Mouse (Mus musculus) CH12.LX (cell line): Measurements from ENCODE around the gene Cnpy1. TPM values are rescaled to one million over a fixed set of nuclear protein-coding genes. Genes with fewer than 3 reads are reported as not detected.

ENCODE experiments used
- DNase-seq: peaks from one replicate; pipeline ENCODE4 v3.0.0-alpha.2; 2013; ENCODE audit errors: extremely low read depth
- H3K27ac ChIP-seq: 2 replicates; pipeline ENCODE4 v1.5.1; 2012; ENCODE audit warnings: low read depth, mild to moderate bottlenecking, control low read depth, moderate library complexity; ENCODE audit not compliant: insufficient read depth
- H3K27me3 ChIP-seq: replicated peaks from 2 replicates; pipeline ENCODE3; 2012; ENCODE audit warnings: inconsistent platforms
- H3K36me3 ChIP-seq, 2 experiments: replicated peaks in 1 of 2; 2 replicates each; pipeline versions ENCODE3 to v1.6.1; 2012; ENCODE audit warnings: inconsistent platforms in 1 of 2, low read length in 1 of 2, mild to moderate bottlenecking in 1 of 2, mixed read lengths in 1 of 2, moderate library complexity in 1 of 2; ENCODE audit not compliant: control insufficient read depth in 1 of 2, insufficient read depth in 1 of 2
- H3K4me1 ChIP-seq, 2 experiments: 2 replicates each; pipeline ENCODE4 v1.6.1; 2012; ENCODE audit warnings: inconsistent platforms in 1 of 2, moderate library complexity in 1 of 2; ENCODE audit not compliant: insufficient read depth in 2 of 2, control insufficient read depth in 1 of 2
- H3K4me2 ChIP-seq: 2 replicates; pipeline ENCODE4 v1.6.1; 2012; ENCODE audit warnings: low read depth, mild to moderate bottlenecking, control low read depth; ENCODE audit not compliant: poor library complexity, insufficient read depth, severe bottlenecking
- H3K4me3 ChIP-seq, 3 experiments: fragments of 150-350 bp in 1 of 3; sonication (generic) in 1 of 3; replicated peaks in 1 of 3; 2 replicates each; pipeline versions ENCODE3 to v1.5.1; 2011 to 2012; ENCODE audit warnings: low read depth in 2 of 3, low read length in 2 of 3, mild to moderate bottlenecking in 2 of 3, moderate library complexity in 2 of 3, control low read depth in 1 of 3, improper control_type of control experiment in 1 of 3, inconsistent platforms in 1 of 3, mixed read lengths in 1 of 3; ENCODE audit not compliant: poor library complexity in 1 of 3
- H3K79me2 ChIP-seq: replicated peaks from 2 replicates; pipeline ENCODE4 v1.6.1; 2012; ENCODE audit warnings: mild to moderate bottlenecking, moderate library complexity; ENCODE audit not compliant: control insufficient read depth, poor library complexity, insufficient read depth, severe bottlenecking; ENCODE audit errors: extremely low read depth
- H3K9ac ChIP-seq: 2 replicates; pipeline ENCODE4 v1.6.1; 2012; ENCODE audit warnings: low read depth, mild to moderate bottlenecking, control low read depth, moderate library complexity; ENCODE audit not compliant: insufficient read depth
- H3K9me3 ChIP-seq: replicated peaks from 2 replicates; pipeline ENCODE3; 2012; ENCODE audit warnings: low read length, inconsistent platforms, mixed read lengths
- CHD1 ChIP-seq: IDR thresholded peaks from 2 replicates; pipeline ENCODE4 v1.6.1; 2012; ENCODE audit warnings: low read depth, low read length, improper control_type of control experiment, inconsistent platforms
- ELF1 ChIP-seq: IDR thresholded peaks from 2 replicates; pipeline ENCODE4 v1.6.1; 2014; ENCODE audit warnings: low read depth, mild to moderate bottlenecking, inconsistent platforms, low read length, improper control_type of control experiment
- ETS1 ChIP-seq: conservative IDR thresholded peaks from 2 replicates; pipeline ENCODE4 v1.6.1; 2012; ENCODE audit warnings: low read depth, mild to moderate bottlenecking, inconsistent platforms, low read length, improper control_type of control experiment, moderate library complexity
- GABPA ChIP-seq: IDR thresholded peaks from 2 replicates; pipeline ENCODE4 v1.6.1; 2012; ENCODE audit warnings: low read depth, low read length, improper control_type of control experiment, inconsistent platforms; ENCODE audit not compliant: insufficient replicate concordance
- JUND ChIP-seq: conservative IDR thresholded peaks from 2 replicates; pipeline ENCODE4 v1.6.1; 2011; ENCODE audit warnings: low read depth, low read length, improper control_type of control experiment
- MAFK ChIP-seq: IDR thresholded peaks from 2 replicates; pipeline ENCODE4 v1.6.1; 2011; ENCODE audit warnings: low read length, improper control_type of control experiment; ENCODE audit not compliant: insufficient replicate concordance
- MAX ChIP-seq: IDR thresholded peaks from 2 replicates; pipeline ENCODE4 v1.6.1; 2011; ENCODE audit warnings: low read length, improper control_type of control experiment
- MAZ ChIP-seq: IDR thresholded peaks from 2 replicates; pipeline ENCODE4 v1.6.1; 2012; ENCODE audit warnings: low read depth, mild to moderate bottlenecking, inconsistent platforms, low read length, improper control_type of control experiment, moderate library complexity
- MYC ChIP-seq: IDR thresholded peaks from 2 replicates; pipeline ENCODE4 v1.6.1; 2011; ENCODE audit warnings: low read depth, mild to moderate bottlenecking, improper control_type of control experiment, low read length
- NELFE ChIP-seq: IDR thresholded peaks from 2 replicates; pipeline ENCODE4 v1.6.1; 2011; ENCODE audit warnings: low read depth, low read length, improper control_type of control experiment
- NRF1 ChIP-seq: IDR thresholded peaks from 2 replicates; pipeline ENCODE4 v1.6.1; 2014; ENCODE audit warnings: low read depth, mild to moderate bottlenecking, inconsistent platforms, low read length, improper control_type of control experiment, moderate library complexity
- PAX5 ChIP-seq: IDR thresholded peaks from 2 replicates; pipeline ENCODE4 v1.6.1; 2012; ENCODE audit warnings: low read length, inconsistent platforms, mixed read lengths
- RAD21 ChIP-seq: IDR thresholded peaks from 2 replicates; pipeline ENCODE4 v1.6.1; 2011; ENCODE audit warnings: low read depth, mild to moderate bottlenecking, low read length, improper control_type of control experiment, moderate library complexity
- RCOR1 ChIP-seq: conservative IDR thresholded peaks from 2 replicates; pipeline ENCODE4 v1.6.1; 2012; ENCODE audit warnings: low read depth, mild to moderate bottlenecking, inconsistent platforms, low read length, improper control_type of control experiment
- SIN3A ChIP-seq: IDR thresholded peaks from 2 replicates; pipeline ENCODE4 v1.6.1; 2012; ENCODE audit warnings: low read length, improper control_type of control experiment, inconsistent platforms
- SMC3 ChIP-seq: IDR thresholded peaks from 2 replicates; pipeline ENCODE4 v1.6.1; 2011; ENCODE audit warnings: low read depth, low read length, improper control_type of control experiment
- UBTF ChIP-seq: IDR thresholded peaks from 2 replicates; pipeline ENCODE4 v1.6.1; 2012; ENCODE audit warnings: low read depth, mild to moderate bottlenecking, inconsistent platforms, low read length, improper control_type of control experiment, moderate library complexity
- USF1 ChIP-seq: IDR thresholded peaks from 2 replicates; pipeline ENCODE4 v1.6.1; 2014; ENCODE audit warnings: low read depth, mild to moderate bottlenecking, inconsistent platforms, low read length, improper control_type of control experiment
- USF2 ChIP-seq: conservative IDR thresholded peaks from 2 replicates; pipeline ENCODE4 v1.6.1; 2011; ENCODE audit warnings: low read depth, low read length, improper control_type of control experiment
- ZMIZ1 ChIP-seq: IDR thresholded peaks from 2 replicates; pipeline ENCODE4 v1.6.1; 2012; ENCODE audit warnings: low read depth, mild to moderate bottlenecking, inconsistent platforms, low read length, improper control_type of control experiment
- ZNF384 ChIP-seq: IDR thresholded peaks from 2 replicates; pipeline ENCODE4 v1.6.1; 2012; ENCODE audit warnings: low read depth, low read length, improper control_type of control experiment, inconsistent platforms
- dilution Hi-C: fragments of 300-500 bp; cut with MboI; formaldehyde crosslinking; loops from 2 replicates; pipeline ENCODE4 v1.14.3; 2020; ENCODE audit warnings: low sequenced_read_pairs; ENCODE audit not compliant: extremely low pct_unique_long_range_greater_than_20kb, extremely low pct_ligation_motif_present
- in situ Hi-C: fragments of 300-500 bp; cut with MboI; formaldehyde crosslinking; loops from 3 replicates; pipeline ENCODE4 v1.14.3; 2019; ENCODE audit warnings: low sequenced_read_pairs, low pct_ligation_motif_present, low pct_unique_long_range_greater_than_20kb, mixed read lengths
- polyA plus RNA-seq: library from polyadenylated mRNA; unstranded; fragments of >175 nt; gene quantifications from 2 replicates; pipeline ENCODE4 v1.2.1, GENCODE M21; 2012; ENCODE audit warnings: low read depth; ENCODE audit not compliant: insufficient read length
- total RNA-seq, 2 experiments: library from RNA; depleted of rRNA; stranded (reverse); fragments of 300-350 nt in 1 of 2; fragments of >200 nt in 1 of 2; gene quantifications; 2 replicates each; pipeline ENCODE4 v1.2.3; 2012 to 2014

Cnpy1 gene
- total and polyA plus RNA-seq, 3 experiments: 0.11 to 0.26 TPM; not detected in 1

DNA sequence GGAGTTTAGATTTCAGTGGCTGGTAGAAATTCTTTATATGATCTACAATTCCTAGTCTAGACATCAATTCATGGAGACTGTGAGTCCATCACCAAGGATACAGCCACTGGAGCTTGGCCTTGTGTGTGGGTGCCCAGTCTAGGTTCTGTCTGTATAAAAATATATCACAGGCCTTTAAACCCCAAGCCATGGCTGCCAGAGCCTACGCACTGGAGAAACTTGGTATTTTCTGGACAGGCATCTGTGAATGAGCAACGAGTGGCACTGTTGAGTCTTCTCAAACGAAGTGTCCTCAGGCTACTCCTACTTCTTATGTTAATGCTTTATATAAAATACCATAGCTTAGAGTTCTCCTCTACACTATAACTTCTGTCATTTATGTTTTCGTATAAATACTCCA is 4.2 kb downstream of the Cnpy1 start:
- Histone ChIP-seq H3K27ac (no peak overlapping the region), H3K4me2 (no peak overlapping the region), H3K4me1 (peaks cover 0 to 19% of the 10 kb centered on the region in 2 experiments; a peak in 2 of 4 replicates), H3K4me3 (no peak overlapping the region), H3K27me3 (no peaks in the 10 kb centered on the region), H3K9me3 (no peaks in the 10 kb centered on the region), H3K79me2 (no peaks in the 10 kb centered on the region), H3K36me3 (no peaks in the 10 kb centered on the region), H3K9ac (no peak overlapping the region)
- TF ChIP-seq UBTF (no peak), ZNF384 (no peak), USF2 (no peak), NRF1 (no peak), MYC (no peak), ELF1 (no peak), ZMIZ1 (no peak), RCOR1 (no peak), MAX (no peak), RAD21 (no peak), MAFK (no peak), SIN3A (no peak), JUND (no peak), SMC3 (no peak)
- dilution Hi-C loops: no loop called here
- in situ Hi-C loops: no loop called here
- DNase-seq: no peak

DNA sequence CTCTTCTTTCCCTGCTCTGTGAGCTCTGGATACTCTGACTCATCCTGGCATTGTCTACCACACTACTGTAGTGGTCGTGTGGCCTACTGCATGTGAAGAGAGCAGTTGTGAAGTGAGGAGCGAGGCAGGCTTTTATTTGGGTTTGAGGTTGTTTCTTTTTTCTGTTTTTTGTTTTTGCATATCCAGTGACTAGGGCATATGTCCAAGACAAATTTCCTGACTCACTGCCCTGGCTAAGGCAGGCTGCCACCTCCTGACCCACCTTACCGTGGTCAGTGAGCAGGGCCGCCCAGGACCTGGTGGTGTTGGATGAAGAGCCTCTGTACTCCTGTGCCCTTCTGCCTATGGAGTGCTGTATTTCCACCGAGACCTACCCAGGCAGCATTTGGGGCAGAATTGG is 5.8 kb downstream of the Cnpy1 start:
- H3K27me3 ChIP-seq: no peaks in the 10 kb centered on the region
- H3K27ac ChIP-seq: no peak overlapping the region
- peaks cover 0 to 34% of the 10 kb centered on the region in 2 experiments; a peak in 2 of 4 replicates for H3K4me1 ChIP-seq
- no peak overlapping the region for H3K4me2 ChIP-seq
- no peak for DNase-seq
- no peak overlapping the region for H3K9ac ChIP-seq
- TF ChIP-seq GABPA (no peak), USF1 (no peak), MAX (no peak), ETS1 (no peak), ELF1 (no peak), PAX5 (no peak), MAZ (no peak), NELFE (no peak), CHD1 (no peak)
- H3K9me3 ChIP-seq: no peaks in the 10 kb centered on the region
- H3K79me2 ChIP-seq: no peaks in the 10 kb centered on the region
- dilution Hi-C loops: no loop called here
- H3K36me3 ChIP-seq: no peaks in the 10 kb centered on the region
- in situ Hi-C loops: no loop called here
- H3K4me3 ChIP-seq: no peak overlapping the region
